Mouse (Mus musculus) c-Kit-positive CD71-positive TER-119-negative erythroid progenitor cells, embryonic 14.5 days (primary cell): ENCODE results near the gene Fbxo42.

Experiments
- DNase-seq: peaks from one replicate; pipeline ENCODE4 v3.0.0-alpha.2; 2013; ENCODE audit warnings: low read depth

The Fbxo42 gene

DNA sequence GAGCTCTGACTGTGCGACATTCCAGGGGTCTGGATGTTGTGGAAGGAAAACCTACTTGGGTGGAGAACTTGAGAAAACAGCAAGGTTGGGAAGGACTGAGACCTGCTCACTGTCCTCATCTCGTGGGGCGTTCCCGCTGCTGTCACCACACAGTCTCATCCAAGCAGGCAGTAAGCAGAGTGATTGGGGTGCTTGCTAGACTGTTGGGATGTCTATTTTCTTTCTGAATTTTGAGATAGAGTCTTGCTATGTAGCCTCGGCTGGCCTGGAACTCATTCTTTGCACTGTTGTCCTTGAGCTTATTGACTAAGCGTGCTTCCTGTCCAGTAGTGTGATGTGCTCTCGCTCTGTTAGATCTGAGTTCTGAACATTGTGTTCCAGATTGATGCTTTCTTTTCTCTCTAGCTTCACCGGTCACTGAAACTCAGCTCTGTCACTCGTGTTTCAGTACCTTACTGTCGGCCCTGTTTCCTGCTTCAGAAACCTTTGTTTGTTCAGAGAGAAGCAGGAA, 28.7 kb downstream of the Fbxo42 start:
- no peak for DNase-seq

- DNase-seq = no peak
Observed at GRCm38 (mm10) chr4:141178500-141178899, 30.8 kb downstream of the Fbxo42 start.

DNA sequence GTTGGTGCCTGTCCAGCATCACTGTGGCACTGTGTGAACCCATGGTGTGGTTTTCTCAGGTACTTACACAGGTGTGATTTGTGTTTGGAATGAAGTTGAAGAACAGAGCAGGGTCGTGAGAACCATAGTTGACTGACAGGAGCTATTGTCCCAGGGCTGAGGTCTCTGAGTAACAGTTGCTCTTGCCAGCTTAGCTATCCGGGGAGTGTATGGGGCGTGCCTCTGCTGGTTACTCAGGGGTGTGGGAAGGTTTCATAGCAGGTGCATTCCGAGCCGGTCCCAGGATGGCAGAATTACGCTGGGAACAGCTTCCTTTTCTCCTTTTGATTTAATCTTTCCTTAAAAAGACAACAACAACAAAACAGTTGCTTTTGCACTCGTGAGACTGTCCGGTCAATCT, 33.1 kb downstream of the Fbxo42 start:
- no peak for DNase-seq

GRCm38 (mm10) chr4:141181981-141182380, 34.3 kb downstream of the Fbxo42 start:
- no peak for DNase-seq

GRCm38 (mm10) chr4:141183932-141184331, 36.2 kb downstream of the Fbxo42 start:
- DNase-seq = no peak

- no peak for DNase-seq
Observed at GRCm38 (mm10) chr4:141184426-141184825, 36.7 kb downstream of the Fbxo42 start.

GRCm38 (mm10) chr4:141186923-141187836, 39.5 kb downstream of the Fbxo42 start:
- no peak for DNase-seq

DNA sequence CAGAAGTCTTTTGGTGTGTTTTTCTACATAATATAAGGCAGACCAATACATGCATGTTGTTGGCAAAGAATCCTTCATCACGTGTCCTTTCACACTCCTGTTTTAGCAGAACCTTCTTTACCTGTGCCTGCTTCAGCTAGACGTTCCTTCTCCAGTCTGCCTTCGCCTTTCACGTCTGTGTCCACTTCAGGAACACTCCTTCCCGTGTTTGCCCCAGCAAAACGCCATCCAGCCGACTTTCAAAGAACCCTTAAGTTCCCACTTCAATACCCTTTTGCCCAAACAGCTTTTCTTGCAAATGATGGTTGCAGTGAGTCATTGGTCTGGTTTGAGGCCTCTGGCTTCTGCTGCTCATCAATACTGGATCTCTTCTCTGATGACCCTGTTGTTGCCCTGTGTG, 43.6 kb downstream of the Fbxo42 start:
- no peak for DNase-seq

GRCm38 (mm10) chr4:141194553-141194952, 46.8 kb downstream of the Fbxo42 start:
- no peak for DNase-seq

GRCm38 (mm10) chr4:141196981-141197685, 49.4 kb downstream of the Fbxo42 start:
- DNase-seq = no peak

GRCm38 (mm10) chr4:141197686-141198035, 49.9 kb downstream of the Fbxo42 start:
- no peak for DNase-seq

- DNase-seq = no peak
Observed at GRCm38 (mm10) chr4:141200906-141201305, 53.2 kb downstream of the Fbxo42 start.

DNA sequence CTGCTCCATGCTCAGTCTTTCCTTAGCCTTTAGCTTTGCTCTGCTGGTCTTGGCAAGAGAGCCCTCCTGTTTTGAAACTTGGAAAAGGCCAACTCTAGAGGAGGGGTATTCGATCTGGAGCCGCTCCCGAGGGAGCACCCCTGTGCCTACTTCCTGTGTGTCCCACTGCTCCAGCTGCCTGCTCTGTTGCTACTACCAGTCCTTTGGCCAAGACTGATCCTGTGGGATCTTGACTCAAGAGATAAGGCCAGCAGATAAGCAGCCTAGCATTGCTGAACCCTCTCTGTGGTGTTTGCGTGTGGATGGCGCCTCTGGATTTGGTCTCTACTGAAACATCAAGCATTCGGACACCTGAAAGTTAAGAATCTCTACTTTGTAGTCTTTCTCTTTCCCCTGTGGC, 54.5 kb downstream of the Fbxo42 start:
- no peak for DNase-seq

DNA sequence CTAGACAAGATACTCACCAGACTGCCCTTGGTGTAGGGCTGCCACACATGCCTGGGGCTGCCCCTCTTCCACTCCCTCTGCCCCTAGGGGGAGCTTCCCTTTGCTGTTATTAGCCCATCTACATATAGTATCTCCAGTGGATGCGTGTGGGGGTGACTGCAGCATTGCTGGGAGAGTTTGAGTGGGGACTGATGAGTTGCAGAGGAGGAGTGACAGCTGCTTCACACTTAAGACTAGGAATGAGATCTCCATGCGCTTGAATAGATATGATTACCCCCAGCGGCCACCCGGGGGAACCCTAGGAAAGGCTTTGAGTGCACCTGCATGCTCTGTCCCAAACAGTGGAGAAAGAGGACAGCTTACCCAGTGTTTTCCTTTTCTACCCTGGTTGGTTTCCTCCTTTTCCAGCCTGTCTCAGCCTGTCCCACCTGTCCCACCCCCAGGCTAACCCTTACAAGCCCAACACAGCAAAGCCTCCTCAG, 56.9 kb downstream of the Fbxo42 start:
- DNase-seq = peak; percentile 30

- no peak for DNase-seq
Observed at GRCm38 (mm10) chr4:141207081-141207480, 59.4 kb downstream of the Fbxo42 start.

DNA sequence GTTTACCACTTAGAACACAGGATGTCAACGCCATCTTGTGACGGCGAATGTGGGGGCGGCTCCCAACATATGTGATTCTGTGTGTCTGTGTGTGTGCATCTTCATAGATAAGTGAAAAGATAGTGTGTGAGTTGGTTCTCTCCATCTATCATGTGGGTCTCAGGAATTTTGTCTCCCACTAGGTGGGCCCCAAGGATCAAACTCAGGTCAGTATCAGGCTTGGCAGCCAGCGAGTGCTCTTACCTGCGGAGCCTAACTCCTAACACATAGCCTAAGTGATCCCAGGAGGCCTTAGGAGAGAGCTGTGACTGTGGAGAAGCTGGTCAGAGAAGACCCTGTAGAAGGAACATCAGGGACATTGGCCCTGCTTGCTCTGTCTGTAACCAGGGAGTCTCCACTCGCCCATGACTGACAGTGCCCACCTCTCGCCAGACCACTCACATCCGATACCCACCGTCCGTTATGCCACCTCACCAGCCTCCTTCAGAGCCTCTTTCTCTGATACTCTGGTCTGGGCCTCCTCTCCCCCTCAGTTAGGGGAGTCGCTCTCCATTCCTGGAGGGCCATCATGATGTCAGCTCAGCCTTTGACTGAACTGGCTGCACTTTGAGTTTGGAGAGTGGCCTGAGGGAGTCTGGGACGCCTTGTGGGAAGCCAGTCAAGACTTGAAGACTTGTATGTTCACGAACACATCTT, 63.0 kb downstream of the Fbxo42 start:
- no peak for DNase-seq

- no peak for DNase-seq
Observed at GRCm38 (mm10) chr4:141211646-141212045, 63.9 kb downstream of the Fbxo42 start.

GRCm38 (mm10) chr4:141212892-141213291, 65.2 kb downstream of the Fbxo42 start:
- DNase-seq = no peak

DNA sequence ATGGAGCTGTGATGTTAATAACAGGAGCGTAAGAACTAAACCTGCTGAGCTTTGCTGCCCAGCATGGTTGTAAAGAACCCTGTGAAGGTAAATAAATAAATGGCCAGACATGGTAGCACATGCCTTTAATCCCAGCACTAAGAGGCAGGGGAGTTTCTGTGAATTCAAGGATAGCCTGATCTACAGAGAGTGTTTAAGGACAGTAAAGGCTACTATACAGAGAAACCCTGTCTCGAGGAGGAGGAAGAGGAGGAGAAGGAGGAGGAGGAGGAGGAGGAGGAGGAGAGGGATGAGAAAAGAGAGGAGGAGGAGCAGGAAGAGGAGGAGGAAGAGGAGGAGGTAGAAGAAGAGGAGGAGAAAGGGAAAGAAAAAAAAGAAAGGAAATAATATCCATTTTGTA, 65.6 kb downstream of the Fbxo42 start:
- DNase-seq = no peak

DNA sequence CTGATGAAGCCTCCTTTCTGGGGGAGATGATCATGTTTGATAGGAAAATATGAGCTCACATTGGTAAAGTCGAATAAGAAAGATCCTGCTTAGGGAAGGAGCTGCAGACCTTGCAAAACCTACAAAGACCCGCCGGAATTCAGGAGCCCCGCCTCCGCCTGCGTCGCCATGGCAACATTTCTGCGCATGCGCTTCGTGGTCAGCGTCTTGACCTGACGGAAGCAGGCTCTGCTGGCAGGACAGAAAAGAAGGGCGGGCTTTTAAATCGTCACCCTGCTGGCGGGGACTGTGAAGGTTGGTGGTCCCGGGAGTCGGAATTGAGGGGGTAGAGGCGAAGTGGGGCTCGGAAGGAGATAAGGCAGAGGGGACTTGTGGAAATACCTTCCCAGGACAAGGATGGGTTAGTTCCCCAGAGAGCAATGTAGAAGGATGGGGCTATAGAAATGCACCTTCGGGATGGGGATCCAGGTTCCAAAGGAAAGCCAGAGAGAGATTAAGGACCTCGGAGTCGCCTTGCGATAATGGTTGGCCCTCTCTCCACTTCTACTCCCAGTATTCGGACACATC, 66.1 kb downstream of the Fbxo42 start, which contains the start of gene Rsg1:
Rsg1 (plus strand) TSS at position 187 of the 567 bp plus-strand sequence.
- DNase-seq = peak; percentile 80

DNA sequence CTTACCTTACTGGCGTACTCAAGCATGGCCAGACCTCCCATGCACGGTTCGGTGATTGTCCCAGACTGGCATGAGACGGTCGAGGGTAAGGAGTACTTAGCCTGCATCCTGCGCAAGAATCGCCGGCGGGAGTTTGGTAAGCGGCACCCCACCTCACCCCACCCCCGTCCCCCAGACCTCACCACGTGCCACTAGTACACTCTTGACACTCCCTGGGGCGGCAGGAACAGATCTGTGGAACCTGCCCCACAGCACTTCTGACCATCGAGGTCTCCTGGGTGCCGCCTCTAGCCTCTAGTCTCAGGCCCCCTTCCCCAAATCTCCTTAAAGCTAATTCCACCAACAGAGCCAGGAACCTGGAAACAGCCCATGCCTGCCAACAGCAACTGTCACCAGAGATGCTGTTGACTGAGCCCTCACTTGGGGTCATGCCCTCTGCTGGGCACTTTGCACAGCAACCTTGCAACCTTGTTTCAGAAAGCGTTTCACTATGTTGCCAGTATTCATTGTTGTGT, 66.7 kb downstream of the Fbxo42 start:
- peak; percentile 53 for DNase-seq
